Mouse (Mus musculus): ENCODE data around the gene Insr.
"Not testable (repeated sequence)": the region's sequence is repeated elsewhere in the genome, so short reads cannot be mapped to it uniquely, and the experiment has no call there.

Insr gene

DNA sequence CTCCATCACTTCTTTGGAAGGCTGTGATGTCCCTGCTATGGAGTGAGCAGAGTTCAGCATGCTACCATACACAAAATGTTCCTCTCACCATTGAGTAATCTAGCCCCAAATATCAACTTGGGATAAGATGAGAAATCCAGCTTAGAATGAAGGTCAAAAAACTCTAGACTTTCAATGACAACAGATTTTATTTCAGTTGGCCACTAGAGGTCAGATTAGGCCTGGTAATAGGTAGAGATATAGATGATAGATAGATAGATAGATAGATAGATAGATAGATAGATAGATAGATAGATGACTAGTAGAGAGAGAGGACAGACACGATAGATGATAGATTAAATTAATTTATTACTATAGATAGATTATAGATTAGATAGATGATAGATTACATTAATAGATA is 99.5 kb downstream of the Insr start:
- peak; percentile 2 for DNase-seq

DNA sequence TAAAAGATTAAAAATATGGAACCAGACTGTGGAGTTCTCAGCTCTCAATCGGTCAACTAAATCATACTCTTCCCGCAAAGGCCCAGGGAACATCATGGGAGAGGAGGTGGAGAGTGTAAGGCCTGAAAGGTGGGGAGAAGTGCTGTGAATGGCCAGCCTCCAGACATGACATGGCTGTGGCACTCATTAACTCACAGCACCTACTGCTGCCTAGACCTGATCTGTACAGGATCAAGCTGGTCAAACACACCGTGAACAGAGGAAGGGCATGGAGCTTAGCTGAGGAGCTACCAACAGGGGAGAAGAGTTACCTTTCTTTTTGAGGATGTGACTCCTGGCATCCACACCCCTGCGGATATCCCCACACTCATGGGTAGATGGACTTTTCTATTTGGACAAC is 102.0 kb downstream of the Insr start:
- DNase-seq = no peak

DNA sequence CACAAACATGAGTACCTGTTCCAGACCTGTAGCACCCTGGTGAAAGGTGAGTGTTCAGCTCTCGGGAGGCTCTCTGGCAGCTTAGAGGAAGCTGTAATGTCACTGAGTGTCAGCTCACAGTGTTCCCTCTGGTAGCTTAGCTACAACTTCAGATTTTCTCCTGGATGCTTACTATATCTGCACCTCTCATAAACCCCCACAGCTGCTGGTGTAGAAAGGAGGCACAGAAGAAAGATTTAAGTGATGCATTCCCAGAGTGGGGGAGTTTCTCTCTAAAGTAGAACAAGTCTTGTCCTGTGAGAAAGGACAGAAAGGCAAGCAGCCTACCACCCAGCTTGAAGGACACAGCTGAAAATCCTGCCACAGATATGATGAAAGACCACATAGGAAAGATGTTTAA is 107.2 kb downstream of the Insr start:
- no peak for DNase-seq

DNA sequence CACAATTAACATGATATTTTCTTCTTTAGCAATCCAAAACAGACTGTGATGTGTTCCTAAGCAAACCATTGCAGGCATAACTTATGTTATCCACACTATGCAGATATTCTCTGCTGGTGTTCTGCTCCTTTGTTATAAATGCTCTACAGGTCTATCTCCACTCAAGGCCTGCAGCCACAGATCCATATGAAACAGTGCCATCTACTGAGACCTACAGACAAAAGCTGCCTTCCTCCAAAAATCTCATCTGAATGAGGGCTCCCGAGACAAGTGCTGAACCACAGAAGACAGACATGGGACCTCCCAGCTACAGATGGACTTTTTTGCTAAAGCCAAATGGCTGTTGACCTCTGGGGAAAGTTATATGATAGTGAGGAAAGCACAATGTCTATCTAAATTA is 132.9 kb downstream of the Insr start:
- DNase-seq = no peak

DNA sequence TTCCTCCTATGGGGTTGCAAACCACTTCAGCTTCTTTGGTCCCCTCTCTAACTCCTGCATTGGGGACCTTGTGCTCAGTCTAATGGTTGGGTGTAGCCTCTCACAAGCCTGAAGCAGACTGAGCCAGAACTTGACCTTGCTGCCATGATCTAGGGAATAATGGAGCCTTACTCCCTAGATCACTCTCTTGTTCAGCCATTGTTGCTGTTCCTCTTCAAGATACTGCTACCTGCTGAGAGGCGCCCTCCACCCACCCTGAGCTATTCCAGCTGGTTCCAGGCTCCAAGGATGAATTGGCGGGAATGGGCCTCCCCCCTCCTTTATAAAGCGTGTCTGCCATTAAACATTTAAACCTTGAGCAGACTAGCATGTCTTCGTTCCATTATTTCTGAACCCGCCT is 179.0 kb downstream of the Insr start:
- not testable (repeated sequence) for DNase-seq
